Mouse (Mus musculus): Measurements from ENCODE around the gene S1pr2.

- TF ChIP-seq CTCF (IDR thresholded peaks at IDR 0.05 in 2 of 3, conservative IDR thresholded peaks at IDR 0.05 in 1 of 3; ENCODE audit: control insufficient read depth in 1 of 3, insufficient read depth in 1 of 3, low read depth in 2 of 3, low read length in 3 of 3, poor library complexity in 1 of 3, severe bottlenecking in 1 of 3) (no peak), MAZ (IDR thresholded peaks at IDR 0.05; ENCODE audit: low read depth, low read length) (no peak), MAFK (IDR thresholded peaks at IDR 0.05; ENCODE audit: borderline replicate concordance, low read depth, low read length) (no peak), EP300 (IDR thresholded peaks at IDR 0.05; ENCODE audit: low read depth in 1 of 2, low read length in 2 of 2) (no peak), GABPA (IDR thresholded peaks at IDR 0.05; ENCODE audit: low read depth, low read length) (no peak), POLR2A (IDR thresholded peaks at IDR 0.05; ENCODE audit: control insufficient read depth in 1 of 2, insufficient read depth in 1 of 2, low read depth in 1 of 2, low read length in 2 of 2, poor library complexity in 1 of 2) (no peak), BHLHE40 (IDR thresholded peaks at IDR 0.05; ENCODE audit: borderline replicate concordance, low read depth, low read length) (no peak), POLR2AphosphoS2 (IDR thresholded peaks at IDR 0.05; ENCODE audit: low read length) (no peak)
Observed at GRCm38 (mm10) chr9:20991587-20991986, 15.0 kb upstream of the S1pr2 start.

Measured in MEL (cell line).